Mouse (Mus musculus) C3H10T1/2 (cell line): Measurements from ENCODE around the gene Myo1a. TPM values are rescaled to one million over a fixed set of nuclear protein-coding genes. Genes with fewer than 3 reads are reported as not detected.

Experiments used
- polyA plus RNA-seq, 2 experiments: library from polyadenylated mRNA; unstranded; fragments of >200 nt; fragmentation: generic; extraction: Trizol; gene quantifications; one replicate each; pipeline ENCODE4 v1.2.1; 2012; ENCODE audit warnings: missing spikeins in 2 of 2

Myo1a gene
- under 1 TPM; 0.15 to 0.47 TPM for polyA plus RNA-seq

DNA sequence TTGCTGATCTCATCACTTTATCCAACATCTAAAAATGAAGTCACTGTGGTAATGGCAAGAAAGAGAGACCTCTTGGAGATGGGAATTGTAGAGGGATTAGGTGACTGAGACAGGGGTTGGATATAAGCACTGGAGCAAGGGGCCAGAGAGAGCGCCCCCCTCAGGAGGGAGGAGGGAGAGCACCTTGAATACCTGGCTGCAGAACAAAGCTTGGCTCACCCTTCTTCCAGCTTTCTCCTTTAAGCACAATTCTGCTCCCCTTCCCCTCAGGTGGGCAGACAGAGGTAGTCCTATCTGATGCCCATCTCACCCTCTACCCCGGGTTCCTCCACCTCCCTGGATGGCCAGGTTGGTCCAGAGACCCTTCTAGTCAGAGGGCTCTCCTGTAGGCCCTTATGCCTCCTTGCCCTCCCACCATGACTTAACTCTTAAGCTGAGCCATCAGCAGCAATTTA lies at the start of gene Myo1a:
Gene Myo1a, plus strand, starts transcription at position 405 of the 455 bp plus-strand sequence.

DNA sequence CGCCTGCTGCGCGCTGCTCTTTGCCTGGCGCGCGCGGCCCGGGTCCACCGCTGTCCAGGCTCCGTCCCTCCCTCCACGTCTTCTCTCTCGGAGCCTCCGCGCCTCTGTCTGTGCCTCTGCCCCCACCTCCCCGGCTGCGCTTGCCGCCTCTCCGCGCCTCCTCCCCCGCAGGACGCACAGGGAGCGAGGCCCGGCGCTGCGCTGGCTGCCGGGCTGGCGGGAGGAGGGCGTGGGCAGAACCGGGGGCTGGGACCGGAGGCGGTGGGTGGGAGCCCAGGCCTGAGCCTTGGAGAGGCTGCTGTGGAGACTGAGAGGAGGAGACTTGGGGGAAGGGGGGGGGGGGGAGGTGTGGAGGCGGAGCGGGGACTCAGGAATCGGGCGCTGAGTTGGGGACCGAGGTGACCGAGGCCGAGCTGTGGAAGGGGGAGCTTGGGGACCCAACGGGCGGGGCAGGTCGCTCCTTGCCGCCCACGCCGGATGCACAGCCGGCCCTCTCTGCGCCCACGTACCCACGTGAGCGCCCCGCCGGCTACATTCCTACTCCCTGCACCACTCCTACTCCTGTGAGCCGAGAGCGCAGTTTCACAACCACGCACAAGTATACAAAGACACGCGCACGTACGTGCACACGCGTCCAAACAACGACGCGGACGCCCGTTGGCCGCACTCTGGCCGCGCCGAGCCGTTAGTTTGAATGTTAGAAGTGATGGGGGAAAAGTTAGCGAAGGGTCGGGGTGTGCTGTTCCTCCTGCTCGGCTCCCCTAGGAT lies 38.3 kb upstream of the Myo1a start, which contains the start of gene Nemp1:
Gene Nemp1, plus strand, starts transcription at position 401 of the 768 bp plus-strand sequence.

DNA sequence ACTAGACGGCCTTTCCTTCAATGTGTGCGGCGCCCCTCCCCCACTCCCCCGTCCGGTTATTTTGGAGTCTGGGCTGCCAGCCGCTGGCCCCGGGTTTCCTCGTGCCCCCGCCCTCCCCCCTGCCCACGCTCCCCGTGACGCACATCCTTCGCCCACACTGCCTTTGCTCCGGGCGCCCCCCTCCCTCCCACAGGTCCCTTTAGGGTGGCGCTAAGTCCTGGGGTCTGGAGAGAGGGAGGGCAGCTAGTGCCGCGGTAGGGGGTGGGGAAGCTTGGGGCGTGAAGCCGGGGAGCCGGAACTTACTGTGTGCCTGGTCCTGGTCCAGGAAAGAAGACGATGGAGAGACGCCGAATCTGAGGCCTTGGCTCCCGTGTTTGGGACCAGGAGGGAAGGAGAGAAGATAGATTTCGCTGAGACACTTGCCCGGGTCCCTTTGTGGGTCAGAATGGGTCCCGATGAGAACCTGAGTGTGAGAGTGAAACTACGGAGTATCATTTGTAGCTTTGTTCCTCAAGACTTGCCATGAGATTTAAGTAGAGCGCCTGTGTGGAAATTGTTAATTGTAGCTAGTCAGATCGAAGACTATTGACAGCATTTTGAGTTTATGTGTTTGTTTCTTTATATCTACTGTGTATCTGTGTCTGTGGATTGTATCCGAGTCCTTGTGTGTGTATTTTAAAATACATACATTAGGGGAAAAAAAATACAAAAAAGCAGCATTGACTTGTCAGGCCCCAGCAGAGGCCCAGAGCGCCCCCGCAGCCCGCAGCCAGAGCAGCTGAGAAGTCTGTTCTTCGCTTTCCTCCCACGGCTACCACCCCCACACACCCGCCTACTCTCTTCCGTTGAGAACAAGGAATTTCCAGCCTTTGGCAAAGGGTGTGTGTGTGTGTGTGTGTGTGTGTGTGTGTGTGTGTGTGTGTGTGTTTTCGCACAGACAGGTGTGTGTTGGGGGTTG lies 36.6 kb upstream of the Myo1a start, which contains the start of gene Nab2:
Gene Nab2, minus strand, starts transcription at position 476 of the 958 bp plus-strand sequence.

DNA sequence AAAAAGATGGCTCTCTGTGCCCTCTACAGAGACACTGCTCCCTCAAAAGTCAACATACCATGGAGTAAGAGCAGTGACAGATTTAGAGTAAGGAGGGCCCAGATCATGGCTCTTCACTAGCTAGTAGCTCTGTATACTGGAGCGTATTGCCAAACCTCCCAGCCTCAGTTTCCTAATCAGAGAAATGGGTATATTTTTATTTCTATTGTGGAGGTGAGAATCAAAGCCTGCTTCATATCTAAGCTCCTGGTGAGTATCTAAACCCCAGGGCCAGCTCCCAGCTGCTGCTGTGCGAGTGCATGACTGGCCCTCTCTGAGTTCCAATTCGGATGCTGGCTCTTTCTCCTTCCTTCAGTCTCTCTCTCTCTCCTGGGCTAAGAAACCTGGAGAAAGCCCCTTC lies 19.2 kb downstream of the Myo1a start, which contains the start of gene Tac2:
Gene Tac2, plus strand, starts transcription at position 301 of the 400 bp plus-strand sequence.

DNA sequence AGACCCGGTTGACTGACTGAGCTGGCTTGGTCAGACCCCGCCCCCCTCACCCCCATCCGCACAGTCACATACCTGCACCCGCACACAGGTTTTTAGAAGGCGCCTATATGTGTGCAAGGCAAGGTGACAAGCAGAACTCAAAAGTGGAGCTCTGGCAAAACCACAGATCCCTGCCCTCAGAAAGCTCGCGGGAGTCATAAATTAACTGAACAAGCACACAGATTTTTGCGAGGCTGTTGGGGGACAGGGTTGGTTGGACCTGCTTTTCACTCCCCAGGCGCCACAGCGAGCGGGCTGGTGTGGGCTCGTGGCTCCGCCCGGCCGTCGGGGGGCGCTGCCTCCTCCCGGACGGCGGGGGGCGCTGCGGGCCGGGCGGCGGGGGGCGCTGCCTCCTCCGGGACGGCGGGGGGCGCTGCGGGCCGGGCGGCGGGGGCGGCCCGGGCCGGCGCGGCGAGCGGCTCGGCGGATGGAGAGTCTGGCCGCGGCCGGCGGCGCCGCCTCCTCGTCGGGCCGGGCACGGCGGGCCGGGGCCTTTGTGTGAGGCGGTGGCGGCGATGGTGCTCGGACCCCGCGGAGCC lies 34.2 kb downstream of the Myo1a start, which contains the start of gene Zbtb39:
Gene Zbtb39, plus strand, starts transcription at position 456 of the 578 bp plus-strand sequence.

DNA sequence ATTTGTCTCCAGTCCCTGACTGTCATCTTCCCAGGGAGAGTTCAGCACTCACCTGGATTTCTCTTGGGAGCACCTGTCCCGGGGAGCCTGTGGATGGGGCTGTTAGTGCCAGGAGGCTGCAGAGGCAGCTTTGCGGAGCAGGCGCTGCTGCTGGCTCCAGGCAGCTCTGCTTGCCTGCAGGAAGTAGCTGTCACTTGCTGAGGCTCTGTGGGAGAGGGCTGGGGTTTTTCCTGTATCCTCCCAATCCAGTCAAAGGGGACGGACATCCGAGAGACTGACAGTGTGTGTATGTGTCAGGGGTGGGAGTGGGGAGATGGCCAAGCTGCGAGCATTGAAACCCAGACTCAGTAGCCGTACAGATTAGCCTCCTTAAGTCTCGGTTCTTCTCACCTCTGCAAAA lies 46.6 kb downstream of the Myo1a start, which contains the start of gene Gpr182:
Gene Gpr182, minus strand, starts transcription at position 185 of the 400 bp plus-strand sequence.

DNA sequence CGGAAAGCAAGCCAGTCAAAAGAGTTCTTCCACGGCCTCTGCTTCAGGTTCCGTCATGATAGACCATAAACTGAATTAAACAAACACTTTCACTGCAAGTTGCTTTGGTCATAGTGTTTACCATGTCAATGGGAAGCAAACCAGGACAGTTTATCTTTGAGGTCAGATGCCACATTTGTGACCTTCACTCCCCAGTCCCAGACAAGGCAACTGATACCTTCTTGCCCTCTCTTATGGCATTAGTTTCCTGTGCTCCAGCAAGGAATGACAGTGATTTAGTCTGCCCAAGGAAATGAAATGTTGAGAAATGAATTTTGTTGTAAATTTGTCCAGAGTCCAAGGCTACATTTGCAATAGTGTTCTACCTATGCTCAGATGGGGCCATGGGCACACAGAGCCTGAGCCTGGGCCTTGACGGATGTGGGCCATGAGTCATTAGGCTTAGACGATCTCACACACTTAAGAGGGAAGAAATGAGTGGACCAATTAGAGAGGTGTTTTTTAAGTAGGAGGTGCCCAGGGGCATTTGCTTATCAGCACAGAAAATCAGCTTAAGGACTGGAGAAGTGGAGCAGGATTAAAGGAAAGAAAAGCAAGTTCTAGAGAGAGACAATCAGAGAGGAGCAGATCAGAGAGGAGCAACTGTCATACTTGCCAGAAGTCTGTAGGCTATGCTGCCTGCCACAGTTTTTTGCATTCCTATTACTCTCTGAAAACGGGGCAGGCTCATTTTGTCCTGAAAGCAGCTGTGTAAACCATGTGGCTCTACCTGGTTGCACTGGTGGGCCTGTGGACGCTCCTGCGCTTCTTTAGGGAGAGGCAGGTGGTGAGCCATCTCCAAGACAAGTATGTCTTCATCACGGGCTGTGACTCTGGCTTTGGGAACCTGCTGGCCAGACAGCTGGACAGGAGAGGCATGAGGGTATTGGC lies 54.5 kb downstream of the Myo1a start, which contains the start of the genes Rdh1 and Rdh16f1:
Gene Rdh1, plus strand, starts transcription at position 541 of the 930 bp plus-strand sequence.
Gene Rdh16f1, plus strand, starts transcription at position 607 of the 930 bp plus-strand sequence.

Other genes with a start within 250 kb of the Myo1a start
- gene Stac3, start 203.5 kb upstream of the Myo1a start, polyA plus RNA-seq: 1 to 10 TPM in 1 of 2 experiments, under 1 TPM in 1; 0.35 to 1.3 TPM
- gene Ndufa4l2, start 190.2 kb upstream of the Myo1a start, polyA plus RNA-seq: under 1 TPM; 0.23 to 0.73 TPM
- gene Shmt2, start 182.7 kb upstream of the Myo1a start, polyA plus RNA-seq: 100 to 1,000 TPM in 1 of 2 experiments, 10 to 100 TPM in 1; 59.7 to 274 TPM
- 1 to 10 TPM; 1.7 to 2.9 TPM for gene Nxph4, start 170.6 kb upstream of the Myo1a start, polyA plus RNA-seq
- gene Lrp1, start 84.0 kb upstream of the Myo1a start, polyA plus RNA-seq: 100 to 1,000 TPM in 1 of 2 experiments, 10 to 100 TPM in 1; 76.0 to 618 TPM
- 10 to 100 TPM; 24.6 to 55.2 TPM for gene Stat6, start 62.2 kb upstream of the Myo1a start, polyA plus RNA-seq
- 1 to 10 TPM; 2.0 to 8.1 TPM for gene Nemp1, start 38.3 kb upstream of the Myo1a start, polyA plus RNA-seq
- gene Nab2, start 36.6 kb upstream of the Myo1a start, polyA plus RNA-seq: 10 to 100 TPM; 29.5 to 92.6 TPM
- not detected for gene Tac2, start 19.3 kb downstream of the Myo1a start, polyA plus RNA-seq
- gene Zbtb39, start 34.4 kb downstream of the Myo1a start, polyA plus RNA-seq: 1 to 10 TPM in 1 of 2 experiments, under 1 TPM in 1; 0.61 to 3.7 TPM
- under 1 TPM; 0.05 to 0.27 TPM for gene Gpr182, start 46.6 kb downstream of the Myo1a start, polyA plus RNA-seq
- gene Rdh1, start 54.6 kb downstream of the Myo1a start, polyA plus RNA-seq: under 1 TPM; 0.01 to 0.04 TPM
- gene Rdh16f1, start 54.6 kb downstream of the Myo1a start, polyA plus RNA-seq: under 1 TPM in 1 of 2 experiments, not detected in 1; 0.04 TPM
- under 1 TPM; 0.04 to 0.34 TPM for gene Rdh9, start 71.2 kb downstream of the Myo1a start, polyA plus RNA-seq
- not detected for gene Rdh16, start 96.0 kb downstream of the Myo1a start, polyA plus RNA-seq
- gene Rdh19, start 144.8 kb downstream of the Myo1a start, polyA plus RNA-seq: not detected
- under 1 TPM in 1 of 2 experiments, not detected in 1; 0.02 TPM for gene Rdh16f2, start 161.3 kb downstream of the Myo1a start, polyA plus RNA-seq
- not detected for gene Rdh7, start 183.6 kb downstream of the Myo1a start, polyA plus RNA-seq
- not detected for gene Sdr9c7, start 193.3 kb downstream of the Myo1a start, polyA plus RNA-seq